Mouse (Mus musculus): ENCODE results near the gene Amz2.

DNA sequence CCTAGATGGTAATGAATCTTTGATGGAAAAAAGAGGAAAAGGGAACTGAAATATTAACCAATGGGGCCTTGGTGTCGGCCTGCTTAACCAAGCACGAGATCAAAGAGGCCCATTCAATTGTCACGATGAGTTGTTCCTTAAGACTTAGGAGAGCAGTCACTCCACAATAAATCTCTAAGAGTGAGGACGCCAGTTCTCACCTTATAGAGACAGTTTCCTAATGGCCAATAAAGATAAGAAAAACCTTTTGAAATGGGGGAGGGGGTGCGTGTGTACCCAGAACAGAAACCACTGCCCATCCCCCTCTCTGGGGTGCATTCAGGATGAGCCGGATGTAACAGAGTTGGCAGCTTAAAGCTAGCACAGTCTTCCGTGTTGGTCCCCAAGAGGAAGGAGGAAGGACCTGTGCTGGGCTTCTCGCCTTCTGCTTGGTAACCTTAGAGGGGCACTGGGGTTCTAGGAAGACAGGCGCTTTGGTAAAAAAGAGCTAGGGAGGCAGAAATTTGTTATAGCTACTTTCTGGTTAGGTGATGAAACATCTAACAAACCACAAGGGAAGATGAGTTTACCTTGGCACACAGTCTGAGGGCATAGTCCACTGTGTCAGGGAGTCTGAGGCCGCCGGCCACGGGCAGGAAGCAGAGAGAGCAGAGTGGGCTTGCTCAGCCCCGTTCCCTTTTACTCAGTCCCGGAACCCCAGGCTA lies 70.2 kb downstream of the Amz2 start:
- TF ChIP-seq CTCF (IDR thresholded peaks at IDR 0.05; ENCODE audit: borderline replicate concordance, insufficient read depth, low read depth, low read length) (no peak), POLR2A (IDR thresholded peaks at IDR 0.05; ENCODE audit: borderline replicate concordance, insufficient read depth, low read length) (no peak)
